Mouse (Mus musculus): ENCODE measurements around the gene Trio. TPM values are rescaled to one million over a fixed set of nuclear protein-coding genes. Genes with fewer than 3 reads are reported as not detected.

Gene Trio
- 44.9 and 52.8 TPM in 2 replicates for polyA plus RNA-seq (2015; fragmentation: Nextera tagmentation; extraction: Ambion mirVana)

- Histone ChIP-seq H3K4me3 (peak within 1 kb of the TSS; percentile 89), H3K4me1 (peaks cover 28% of the 10 kb centered on the region), H3K4me2 (peak within 1 kb of the TSS; percentile 85), H3K36me3 (no peaks in the 10 kb centered on the region), H3K9me3 (no peaks in the 10 kb centered on the region), H3K27me3 (no peaks in the 10 kb centered on the region), H3K9ac (peak within 1 kb of the TSS; percentile 98), H3K27ac (peak within 1 kb of the TSS; percentile 99)
- ATAC-seq (ENCODE audit: insufficient number of reproducible peaks, low FRiP score, low TSS enrichment, low read depth), result peak; percentile 97
- WGBS, result under 1% methylated on average over 90 of the region's 94 CpGs
These were observed at the start of gene Trio for GRCm38 (mm10) chr15:28025447-28026166. Trio (minus strand) TSS chr15:28025848.

GRCm38 (mm10) chr15:28074416-28074970, 48.8 kb upstream of the Trio start:
- Histone ChIP-seq H3K9ac (no peak overlapping the region), H3K4me2 (no peak overlapping the region), H3K27me3 (no peaks in the 10 kb centered on the region), H3K9me3 (no peaks in the 10 kb centered on the region), H3K4me1 (peaks cover 4% of the 10 kb centered on the region; the same call in 1 of the 2 replicates), H3K36me3 (no peaks in the 10 kb centered on the region), H3K4me3 (no peak overlapping the region), H3K27ac (no peak overlapping the region)
- WGBS, result 59% methylated on average over 4 of the region's 4 CpGs
- no peak for ATAC-seq (ENCODE audit: insufficient number of reproducible peaks, low FRiP score, low TSS enrichment, low read depth)

GRCm38 (mm10) chr15:28071601-28072000, 46.0 kb upstream of the Trio start:
- no peak overlapping the region for H3K4me2 ChIP-seq
- ATAC-seq (ENCODE audit: insufficient number of reproducible peaks, low FRiP score, low TSS enrichment, low read depth), result no peak
- WGBS, result 41% methylated on average over 7 of the region's 7 CpGs

GRCm38 (mm10) chr15:28070771-28071419, 45.2 kb upstream of the Trio start:
- H3K27me3 ChIP-seq, result no peaks in the 10 kb centered on the region
- H3K4me1 ChIP-seq, result peaks cover 4% of the 10 kb centered on the region; the same call in 1 of the 2 replicates
- no peak overlapping the region; the same call in 1 of the 2 replicates for H3K4me2 ChIP-seq
- 6% methylated on average over 12 of the region's 12 CpGs for WGBS
- no peak overlapping the region for H3K27ac ChIP-seq
- ATAC-seq (ENCODE audit: insufficient number of reproducible peaks, low FRiP score, low TSS enrichment, low read depth), result no peak
- H3K36me3 ChIP-seq, result no peaks in the 10 kb centered on the region
- no peaks in the 10 kb centered on the region for H3K9me3 ChIP-seq
- H3K9ac ChIP-seq, result no peak overlapping the region
- H3K4me3 ChIP-seq, result 0 out of 2 replicates have a peak overlapping the region, but pooled peaks have one; percentile 1

More at GRCm38 (mm10) chr15:28071601-28072000, 46.0 kb upstream of the Trio start:
- Histone ChIP-seq H3K27me3 (no peaks in the 10 kb centered on the region), H3K4me3 (no peak overlapping the region), H3K4me1 (peaks cover 4% of the 10 kb centered on the region; the same call in 1 of the 2 replicates), H3K9me3 (no peaks in the 10 kb centered on the region), H3K36me3 (no peaks in the 10 kb centered on the region), H3K9ac (no peak overlapping the region), H3K27ac (no peak overlapping the region)

- Histone ChIP-seq H3K27me3 (no peaks in the 10 kb centered on the region), H3K4me2 (no peak overlapping the region), H3K9me3 (no peaks in the 10 kb centered on the region), H3K4me1 (peaks cover 4% of the 10 kb centered on the region; the same call in 1 of the 2 replicates), H3K27ac (no peak overlapping the region), H3K4me3 (no peak overlapping the region), H3K36me3 (no peaks in the 10 kb centered on the region), H3K9ac (no peak overlapping the region)
- 55% methylated on average over 5 of the region's 5 CpGs for WGBS
- no peak for ATAC-seq (ENCODE audit: insufficient number of reproducible peaks, low FRiP score, low TSS enrichment, low read depth)
These were observed 44.6 kb upstream of the Trio start for GRCm38 (mm10) chr15:28070221-28070620.

- Histone ChIP-seq H3K9ac (no peak overlapping the region), H3K36me3 (no peaks in the 10 kb centered on the region), H3K4me1 (peaks cover 4% of the 10 kb centered on the region; the same call in 1 of the 2 replicates), H3K4me2 (no peak overlapping the region), H3K4me3 (no peak overlapping the region), H3K27ac (no peak overlapping the region), H3K9me3 (no peaks in the 10 kb centered on the region), H3K27me3 (no peaks in the 10 kb centered on the region)
- no peak for ATAC-seq (ENCODE audit: insufficient number of reproducible peaks, low FRiP score, low TSS enrichment, low read depth)
These were observed 41.7 kb upstream of the Trio start for GRCm38 (mm10) chr15:28067373-28067772.

GRCm38 (mm10) chr15:28066468-28066867, 40.8 kb upstream of the Trio start:
- peaks cover 4% of the 10 kb centered on the region; the same call in 1 of the 2 replicates for H3K4me1 ChIP-seq
- no peak overlapping the region for H3K9ac ChIP-seq
- H3K4me2 ChIP-seq, result no peak overlapping the region
- H3K27ac ChIP-seq, result no peak overlapping the region
- WGBS, result 71% methylated on average over 2 of the region's 2 CpGs
- no peaks in the 10 kb centered on the region for H3K36me3 ChIP-seq
- ATAC-seq (ENCODE audit: insufficient number of reproducible peaks, low FRiP score, low TSS enrichment, low read depth), result no peak
- H3K4me3 ChIP-seq, result no peak overlapping the region
- no peaks in the 10 kb centered on the region for H3K27me3 ChIP-seq
- no peaks in the 10 kb centered on the region for H3K9me3 ChIP-seq

GRCm38 (mm10) chr15:28065572-28065971, 39.9 kb upstream of the Trio start:
- no peak overlapping the region for H3K27ac ChIP-seq
- H3K9me3 ChIP-seq, result no peaks in the 10 kb centered on the region
- H3K4me2 ChIP-seq, result no peak overlapping the region
- no peaks in the 10 kb centered on the region for H3K4me1 ChIP-seq
- 54% methylated on average over 5 of the region's 5 CpGs for WGBS
- H3K9ac ChIP-seq, result no peak overlapping the region
- no peaks in the 10 kb centered on the region for H3K27me3 ChIP-seq
- no peak for ATAC-seq (ENCODE audit: insufficient number of reproducible peaks, low FRiP score, low TSS enrichment, low read depth)
- H3K36me3 ChIP-seq, result no peaks in the 10 kb centered on the region
- no peak overlapping the region for H3K4me3 ChIP-seq

- Histone ChIP-seq H3K4me1 (no peaks in the 10 kb centered on the region), H3K9ac (no peak overlapping the region), H3K27me3 (no peaks in the 10 kb centered on the region), H3K36me3 (no peaks in the 10 kb centered on the region), H3K4me3 (no peak overlapping the region), H3K9me3 (no peaks in the 10 kb centered on the region), H3K27ac (no peak overlapping the region), H3K4me2 (no peak overlapping the region)
- ATAC-seq (ENCODE audit: insufficient number of reproducible peaks, low FRiP score, low TSS enrichment, low read depth), result no peak
- WGBS, result 60% methylated on average over 1 of the region's 1 CpGs
These were observed 39.1 kb upstream of the Trio start for GRCm38 (mm10) chr15:28064733-28065088.

GRCm38 (mm10) chr15:28064081-28064732, 38.6 kb upstream of the Trio start:
- H3K27me3 ChIP-seq, result no peaks in the 10 kb centered on the region
- WGBS, result 74% methylated on average over 13 of the region's 13 CpGs
- H3K27ac ChIP-seq, result no peak overlapping the region
- H3K4me2 ChIP-seq, result no peak overlapping the region
- no peaks in the 10 kb centered on the region for H3K4me1 ChIP-seq
- H3K9ac ChIP-seq, result no peak overlapping the region
- H3K9me3 ChIP-seq, result no peaks in the 10 kb centered on the region
- no peak for ATAC-seq (ENCODE audit: insufficient number of reproducible peaks, low FRiP score, low TSS enrichment, low read depth)
- H3K36me3 ChIP-seq, result no peaks in the 10 kb centered on the region
- H3K4me3 ChIP-seq, result no peak overlapping the region

GRCm38 (mm10) chr15:28063466-28063865, 37.8 kb upstream of the Trio start:
- Histone ChIP-seq H3K36me3 (no peaks in the 10 kb centered on the region), H3K4me2 (no peak overlapping the region), H3K9ac (no peak overlapping the region), H3K27ac (no peak overlapping the region), H3K4me3 (no peak overlapping the region), H3K4me1 (no peaks in the 10 kb centered on the region), H3K9me3 (no peaks in the 10 kb centered on the region), H3K27me3 (no peaks in the 10 kb centered on the region)
- 90% methylated on average over 2 of the region's 2 CpGs for WGBS
- no peak for ATAC-seq (ENCODE audit: insufficient number of reproducible peaks, low FRiP score, low TSS enrichment, low read depth)

- Histone ChIP-seq H3K9ac (no peak overlapping the region), H3K4me3 (no peak overlapping the region), H3K27me3 (no peaks in the 10 kb centered on the region), H3K27ac (no peak overlapping the region), H3K4me2 (no peak overlapping the region), H3K9me3 (no peaks in the 10 kb centered on the region), H3K36me3 (no peaks in the 10 kb centered on the region), H3K4me1 (no peaks in the 10 kb centered on the region)
- ATAC-seq (ENCODE audit: insufficient number of reproducible peaks, low FRiP score, low TSS enrichment, low read depth), result no peak
- 93% methylated on average over 3 of the region's 3 CpGs for WGBS
These were observed 36.4 kb upstream of the Trio start for GRCm38 (mm10) chr15:28062016-28062415.
